Mouse (Mus musculus) midbrain, embryonic 12.5 days (tissue): ENCODE data around the gene Creb5. TPM values are rescaled to one million over a fixed set of nuclear protein-coding genes. Genes with fewer than 3 reads are reported as not detected.

ENCODE experiments used
- ATAC-seq: fragments of 200-750 bp; cut with Nextera tagmentation; 2 replicates; pipeline ENCODE4 v1.8.0; 2017; ENCODE audit warnings: low read depth, moderate TSS enrichment, moderate library complexity; ENCODE audit not compliant: low FRiP score
- H3K27ac ChIP-seq: fragments of 300-500 bp; sonication (generic); replicated peaks from 2 replicates; pipeline ENCODE4 v1.5.1; 2016; ENCODE audit warnings: mild to moderate bottlenecking
- H3K27me3 ChIP-seq: fragments of 300-500 bp; sonication (generic); 2 replicates; pipeline ENCODE4 v1.6.1; 2016; ENCODE audit warnings: mild to moderate bottlenecking
- H3K36me3 ChIP-seq: fragments of 300-500 bp; sonication (generic); 2 replicates; pipeline ENCODE4 v1.6.1; 2016
- H3K4me1 ChIP-seq: fragments of 300-500 bp; sonication (generic); 2 replicates; pipeline ENCODE4 v1.6.1; 2016
- H3K4me2 ChIP-seq: fragments of 300-500 bp; sonication (generic); replicated peaks from 2 replicates; pipeline ENCODE4 v1.6.1; 2016; ENCODE audit warnings: mild to moderate bottlenecking, moderate library complexity
- H3K4me3 ChIP-seq: fragments of 300-500 bp; sonication (generic); 2 replicates; pipeline ENCODE4 v1.5.1; 2016; ENCODE audit warnings: mild to moderate bottlenecking
- H3K9ac ChIP-seq: fragments of 300-500 bp; sonication (generic); replicated peaks from 2 replicates; pipeline ENCODE4 v1.6.1; 2016; ENCODE audit warnings: mild to moderate bottlenecking, moderate library complexity
- H3K9me3 ChIP-seq: fragments of 300-500 bp; sonication (generic); 2 replicates; pipeline ENCODE4 v1.6.1; 2016; ENCODE audit warnings: mild to moderate bottlenecking
- WGBS: fragments of 180-500 bp; shearing (Covaris S2); methylation state at CpG from one replicate; pipeline ENCODE4 v1.1.7; 2016; 5-methylcytosine and 5-hydroxymethylcytosine counted together
- polyA plus RNA-seq: library from polyadenylated mRNA; unstranded; fragments of >200 nt; fragmentation: Nextera tagmentation; extraction: Ambion mirVana; gene quantifications from 2 replicates; pipeline ENCODE4 v1.2.1, GENCODE M21; 2016

Gene Creb5
- polyA plus RNA-seq, 1 experiment from 2014 or later: 6.3 TPM

DNA sequence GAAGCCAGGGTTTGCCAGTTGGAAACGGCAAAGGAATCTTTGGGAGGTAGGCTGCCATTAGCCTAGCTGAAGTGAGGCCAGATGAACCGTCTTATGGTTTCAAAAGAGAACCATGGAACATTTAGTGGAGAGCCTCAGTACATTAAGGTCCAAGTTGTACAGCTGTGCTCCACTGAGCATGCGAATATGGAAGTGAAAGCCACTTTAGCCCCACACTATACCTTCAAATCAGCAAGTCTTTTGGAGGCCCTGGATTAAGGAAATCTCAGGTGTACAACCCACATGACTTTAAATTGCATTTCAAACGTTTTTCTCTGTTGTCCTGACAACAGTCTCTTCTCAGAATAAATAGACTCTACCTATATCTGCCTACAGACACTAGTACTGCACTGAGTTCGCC lies 379.4 kb downstream of the Creb5 start:
- Histone ChIP-seq H3K4me2 (no peak overlapping the region), H3K27ac (no peak overlapping the region), H3K36me3 (no peaks in the 10 kb centered on the region), H3K9me3 (no peaks in the 10 kb centered on the region), H3K9ac (no peak overlapping the region), H3K4me3 (no peak overlapping the region), H3K27me3 (no peaks in the 10 kb centered on the region), H3K4me1 (peaks cover 19% of the 10 kb centered on the region)
- WGBS: 78% methylated on average over 5 of the region's 5 CpGs
- ATAC-seq: no peak

DNA sequence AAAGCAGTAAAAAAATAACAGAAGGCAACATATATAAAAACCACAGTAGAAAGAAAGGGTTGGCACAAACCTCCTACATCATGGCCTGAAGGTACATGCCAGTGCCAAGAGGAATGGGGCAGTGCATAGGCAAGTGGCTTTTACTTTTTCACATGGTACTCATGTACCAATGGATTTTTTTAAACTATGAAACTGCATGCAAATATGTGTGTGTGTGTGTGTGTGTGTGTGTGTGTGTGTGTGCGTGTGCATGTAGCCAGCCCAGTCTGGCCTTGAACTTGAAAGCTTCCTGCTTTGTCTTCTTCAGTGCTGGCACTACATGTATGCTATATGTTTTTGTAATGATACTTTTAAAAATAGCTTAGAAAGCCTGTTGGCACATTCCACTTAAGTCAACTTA lies 391.2 kb downstream of the Creb5 start:
- no peaks in the 10 kb centered on the region for H3K36me3 ChIP-seq
- H3K4me1 ChIP-seq: peaks cover 11% of the 10 kb centered on the region; the same call in 1 of the 2 replicates
- H3K9ac ChIP-seq: no peak overlapping the region
- H3K9me3 ChIP-seq: no peaks in the 10 kb centered on the region
- H3K27ac ChIP-seq: no peak overlapping the region
- no peak overlapping the region for H3K4me2 ChIP-seq
- no peak overlapping the region for H3K4me3 ChIP-seq
- WGBS: 79% methylated on average over 1 of the region's 1 CpGs
- no peak for ATAC-seq
- H3K27me3 ChIP-seq: no peaks in the 10 kb centered on the region

DNA sequence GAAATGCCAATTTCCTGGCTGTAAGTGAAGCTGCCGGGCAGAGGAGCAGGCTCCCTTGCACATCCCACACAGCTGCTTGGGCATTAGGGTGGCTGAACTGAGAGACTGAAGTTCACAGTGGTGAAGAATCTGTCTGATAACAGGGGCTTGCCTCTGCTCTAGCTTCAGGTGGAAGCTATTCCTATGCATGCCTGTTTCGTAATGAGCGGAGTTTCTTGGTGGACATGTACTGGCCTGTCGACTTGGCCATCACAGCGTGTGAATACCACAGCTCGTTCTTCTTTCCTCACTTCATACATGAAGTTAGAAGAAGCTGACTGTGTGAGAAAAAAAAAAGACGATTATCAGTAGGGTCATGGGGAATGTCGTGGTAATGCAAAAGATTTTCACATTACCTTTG lies 393.0 kb downstream of the Creb5 start:
- peaks cover 11% of the 10 kb centered on the region; the same call in 1 of the 2 replicates for H3K4me1 ChIP-seq
- H3K9ac ChIP-seq: no peak overlapping the region
- no peaks in the 10 kb centered on the region for H3K36me3 ChIP-seq
- no peaks in the 10 kb centered on the region for H3K9me3 ChIP-seq
- H3K27ac ChIP-seq: no peak overlapping the region
- WGBS: 93% methylated on average over 8 of the region's 8 CpGs
- ATAC-seq: no peak
- no peak overlapping the region for H3K4me2 ChIP-seq
- no peaks in the 10 kb centered on the region for H3K27me3 ChIP-seq
- H3K4me3 ChIP-seq: no peak overlapping the region

DNA sequence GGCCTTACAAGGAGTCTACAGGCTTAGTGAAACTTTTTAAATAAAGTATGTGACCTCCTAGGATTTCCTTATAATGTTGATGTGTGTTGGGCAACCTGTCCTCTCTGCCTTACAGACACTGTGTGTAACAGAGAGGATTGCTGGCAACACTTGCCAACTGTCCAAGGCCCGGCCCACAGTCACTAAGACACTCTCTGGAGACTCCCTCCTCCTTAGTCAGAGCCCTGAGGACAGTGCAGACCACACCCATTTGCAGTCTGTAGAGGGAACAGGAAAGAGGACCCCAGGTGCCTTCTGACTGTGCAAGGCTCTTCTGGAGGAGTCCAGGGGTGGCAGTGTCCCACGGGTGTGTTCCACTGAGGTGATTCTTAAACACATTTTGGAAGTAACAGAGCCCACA lies 397.3 kb downstream of the Creb5 start:
- Histone ChIP-seq H3K27me3 (no peaks in the 10 kb centered on the region), H3K4me3 (no peak overlapping the region), H3K27ac (no peak overlapping the region), H3K4me1 (no peaks in the 10 kb centered on the region), H3K9me3 (no peaks in the 10 kb centered on the region), H3K9ac (no peak overlapping the region), H3K4me2 (no peak overlapping the region), H3K36me3 (no peaks in the 10 kb centered on the region)
- ATAC-seq: no peak
- 71% methylated on average over 2 of the region's 2 CpGs for WGBS

DNA sequence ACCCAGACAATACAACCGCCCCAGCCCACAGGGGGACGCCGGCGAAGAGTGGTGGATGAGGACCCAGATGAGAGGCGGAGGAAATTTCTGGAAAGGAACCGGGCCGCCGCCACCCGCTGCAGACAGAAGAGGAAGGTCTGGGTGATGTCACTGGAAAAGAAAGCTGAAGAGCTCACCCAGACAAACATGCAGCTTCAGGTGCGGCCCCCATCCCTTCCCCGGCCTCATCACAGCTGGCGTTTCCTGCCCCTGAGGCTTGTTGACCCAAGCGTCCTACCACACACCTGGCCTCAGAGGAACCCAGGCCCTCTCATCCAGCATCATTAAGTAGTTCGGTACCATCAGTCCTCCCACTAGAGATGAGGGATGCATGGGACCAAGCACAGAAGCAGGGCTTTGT lies 398.3 kb downstream of the Creb5 start:
- WGBS: 87% methylated on average over 14 of the region's 14 CpGs
- ATAC-seq: no peak
- no peak overlapping the region for H3K4me3 ChIP-seq
- H3K27me3 ChIP-seq: no peaks in the 10 kb centered on the region
- no peak overlapping the region for H3K27ac ChIP-seq
- no peaks in the 10 kb centered on the region for H3K36me3 ChIP-seq
- no peaks in the 10 kb centered on the region for H3K4me1 ChIP-seq
- H3K4me2 ChIP-seq: no peak overlapping the region
- no peak overlapping the region for H3K9ac ChIP-seq
- no peaks in the 10 kb centered on the region for H3K9me3 ChIP-seq

DNA sequence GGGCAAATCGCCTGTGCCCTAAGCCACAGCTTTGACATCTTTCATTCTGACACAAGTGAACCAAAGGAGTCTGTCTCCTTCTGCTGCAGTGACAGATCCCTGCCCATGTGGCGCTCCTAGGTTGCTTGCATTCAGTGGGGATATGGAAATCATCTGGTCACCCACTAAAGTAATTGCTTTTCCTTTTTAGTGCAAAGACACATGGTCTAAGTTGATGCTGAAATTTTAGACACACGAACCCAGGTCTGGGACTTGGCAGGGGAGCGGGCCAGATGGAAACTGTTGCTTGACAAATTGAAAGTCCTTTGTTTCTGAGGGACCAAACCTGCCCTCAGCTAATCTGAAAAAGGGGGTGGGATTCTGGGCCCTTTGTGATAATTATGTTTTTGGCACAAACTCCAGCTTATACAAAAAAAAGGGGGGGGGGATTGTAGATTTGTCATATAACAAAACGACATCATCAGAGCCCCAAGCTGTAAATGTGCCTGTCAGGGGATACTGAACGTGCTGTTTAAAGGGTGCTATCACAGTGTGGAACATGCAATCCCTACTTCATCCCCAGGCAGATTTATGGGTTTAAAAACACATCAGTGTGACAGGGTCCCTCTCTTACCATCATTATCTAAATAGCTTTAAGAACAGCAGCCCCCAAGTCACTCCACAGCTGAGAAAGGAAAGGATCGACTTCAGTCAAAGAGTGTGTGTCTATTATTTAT lies 401.9 kb downstream of the Creb5 start:
- ATAC-seq: no peak
- Histone ChIP-seq H3K4me3 (no peak overlapping the region), H3K9ac (no peak overlapping the region), H3K4me1 (no peaks in the 10 kb centered on the region), H3K9me3 (no peaks in the 10 kb centered on the region), H3K27me3 (no peaks in the 10 kb centered on the region), H3K4me2 (no peak overlapping the region), H3K36me3 (no peaks in the 10 kb centered on the region), H3K27ac (no peak overlapping the region)
- WGBS: 79% methylated on average over 7 of the region's 7 CpGs

DNA sequence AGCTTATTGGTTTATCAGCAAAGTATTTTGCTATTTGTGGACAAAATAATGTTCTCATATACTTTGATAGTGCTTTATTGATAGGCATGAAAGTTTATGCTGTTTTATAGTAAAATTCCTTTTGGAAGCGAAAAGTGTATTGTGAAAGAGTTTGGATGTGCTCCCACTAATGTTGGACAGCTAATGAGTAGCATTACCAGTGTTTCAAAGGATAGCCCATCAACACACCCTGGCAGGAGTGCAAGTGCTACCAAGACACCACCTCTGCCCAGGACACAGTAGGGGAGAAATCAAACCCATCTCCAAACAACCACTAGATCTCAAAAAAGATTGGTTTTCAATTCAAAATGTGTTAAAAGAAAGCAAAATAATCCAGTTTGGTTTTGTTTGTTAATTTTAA lies 403.9 kb downstream of the Creb5 start:
- no peak for ATAC-seq
- 98% methylated on average over 1 of the region's 1 CpGs for WGBS
- no peaks in the 10 kb centered on the region for H3K36me3 ChIP-seq

DNA sequence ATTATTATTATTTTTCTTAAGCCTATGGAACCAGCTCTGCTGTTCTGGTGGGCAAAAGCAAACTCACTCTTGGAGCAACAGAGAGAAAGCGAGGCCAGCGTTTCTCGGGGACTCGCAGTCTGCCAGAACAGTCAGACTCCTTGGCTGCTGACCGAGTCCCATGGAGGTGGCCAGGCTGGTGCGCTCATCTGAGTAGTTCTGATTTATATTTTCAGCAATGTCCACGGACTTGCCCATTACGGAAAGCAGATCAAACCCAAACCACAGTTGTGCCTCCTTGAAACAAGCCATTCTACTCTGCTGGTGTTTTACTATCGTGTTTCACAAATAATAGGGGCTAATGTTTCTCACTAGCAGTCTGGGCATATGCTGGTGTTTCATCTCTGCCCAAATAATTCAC lies 408.1 kb downstream of the Creb5 start:
- no peak overlapping the region for H3K4me3 ChIP-seq
- H3K27me3 ChIP-seq: no peaks in the 10 kb centered on the region
- H3K4me1 ChIP-seq: peaks cover 23% of the 10 kb centered on the region
- H3K9me3 ChIP-seq: no peaks in the 10 kb centered on the region
- no peak overlapping the region for H3K4me2 ChIP-seq
- H3K27ac ChIP-seq: no peak overlapping the region
- no peak for ATAC-seq
- no peak overlapping the region for H3K9ac ChIP-seq
- no peaks in the 10 kb centered on the region for H3K36me3 ChIP-seq
- 76% methylated on average over 9 of the region's 9 CpGs for WGBS

More for the DNA sequence above, 403.9 kb downstream of the Creb5 start:
- Histone ChIP-seq H3K4me3 (no peak overlapping the region), H3K27me3 (no peaks in the 10 kb centered on the region), H3K9ac (no peak overlapping the region), H3K9me3 (no peaks in the 10 kb centered on the region), H3K4me2 (no peak overlapping the region), H3K27ac (no peak overlapping the region), H3K4me1 (no peaks in the 10 kb centered on the region)

DNA sequence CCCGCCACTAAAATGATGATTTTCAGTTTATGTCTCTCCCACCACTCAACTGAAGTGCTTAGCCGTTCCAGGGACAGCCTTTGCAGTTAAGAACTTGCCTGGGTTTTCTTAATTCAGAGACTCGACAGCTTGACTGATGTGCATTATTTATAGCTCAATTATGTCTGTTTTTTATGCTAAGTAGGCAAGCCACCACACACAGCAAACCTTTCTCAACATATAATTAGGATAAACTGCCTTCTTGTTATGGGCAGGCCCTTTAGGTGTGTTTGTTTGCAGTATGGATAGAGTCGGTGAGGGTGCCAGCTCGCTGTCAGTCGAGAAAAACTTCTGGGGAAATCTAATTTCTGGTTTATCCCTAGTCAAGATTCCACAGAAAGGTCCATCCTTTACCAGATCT lies 409.4 kb downstream of the Creb5 start:
- peaks cover 23% of the 10 kb centered on the region for H3K4me1 ChIP-seq
- no peak for ATAC-seq
- no peak overlapping the region for H3K27ac ChIP-seq
- no peaks in the 10 kb centered on the region for H3K9me3 ChIP-seq
- no peaks in the 10 kb centered on the region for H3K27me3 ChIP-seq
- 49% methylated on average over 6 of the region's 6 CpGs for WGBS
- no peak overlapping the region for H3K4me3 ChIP-seq
- no peak overlapping the region for H3K4me2 ChIP-seq
- no peak overlapping the region for H3K9ac ChIP-seq
- H3K36me3 ChIP-seq: no peaks in the 10 kb centered on the region

DNA sequence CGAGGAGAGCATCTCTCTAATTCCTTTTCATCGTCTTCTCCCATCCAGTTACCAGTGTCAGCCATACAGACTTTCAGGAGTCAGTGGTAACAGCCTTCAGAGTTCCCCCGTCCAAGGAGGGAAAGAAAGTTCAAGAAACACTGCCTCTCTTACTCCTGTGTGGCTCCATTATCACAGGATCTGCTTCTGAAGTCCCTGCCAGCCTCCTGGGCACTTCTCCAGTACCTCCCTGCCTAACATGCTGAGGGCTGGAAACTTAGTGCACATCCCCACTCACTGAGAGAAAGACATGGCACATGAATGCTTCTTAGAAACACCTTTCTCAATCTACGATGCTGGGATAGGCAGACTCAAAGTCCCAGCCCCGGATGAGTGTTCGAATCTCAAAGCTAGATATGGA lies 409.9 kb downstream of the Creb5 start:
- H3K4me3 ChIP-seq: no peak overlapping the region
- H3K27ac ChIP-seq: no peak overlapping the region
- no peaks in the 10 kb centered on the region for H3K9me3 ChIP-seq
- H3K4me1 ChIP-seq: peaks cover 23% of the 10 kb centered on the region
- H3K4me2 ChIP-seq: no peak overlapping the region
- no peaks in the 10 kb centered on the region for H3K27me3 ChIP-seq
- WGBS: 69% methylated on average over 6 of the region's 6 CpGs
- H3K36me3 ChIP-seq: no peaks in the 10 kb centered on the region
- ATAC-seq: no peak
- no peak overlapping the region for H3K9ac ChIP-seq

DNA sequence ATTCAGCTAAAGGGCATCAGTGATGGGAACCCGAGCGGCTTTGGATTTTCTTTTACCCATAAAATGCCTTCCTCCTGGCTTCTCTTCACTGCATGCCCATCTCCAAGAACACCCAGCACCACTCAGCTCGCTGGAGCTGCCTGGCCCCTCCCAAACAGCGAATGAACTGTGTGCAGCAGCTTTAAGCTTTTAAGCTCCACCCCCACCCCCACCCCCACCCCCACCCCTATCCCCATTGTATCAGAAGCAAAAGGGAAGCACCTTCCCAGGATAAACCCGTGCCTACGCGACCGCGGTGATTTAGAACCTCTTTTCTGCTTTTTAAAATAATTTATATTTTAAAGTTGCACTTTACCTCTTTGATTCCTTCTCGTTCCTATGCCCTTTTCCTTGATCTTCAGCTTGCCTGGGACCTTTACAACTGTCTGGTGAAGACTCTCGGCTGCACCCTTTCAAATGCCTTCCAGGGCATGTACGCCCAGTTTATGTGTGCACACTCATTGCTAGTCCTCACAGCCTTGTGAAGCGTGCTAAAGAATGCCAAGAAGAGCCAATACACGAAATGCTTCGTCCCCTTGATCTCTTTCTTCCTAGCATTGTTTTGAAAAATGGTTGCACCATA lies 411.2 kb downstream of the Creb5 start:
- ATAC-seq: peak; percentile 93
- no peaks in the 10 kb centered on the region for H3K9me3 ChIP-seq
- H3K27ac ChIP-seq: no peak overlapping the region
- no peak overlapping the region; the same call in 1 of the 2 replicates for H3K9ac ChIP-seq
- H3K36me3 ChIP-seq: no peaks in the 10 kb centered on the region
- peak overlapping the region; percentile 47 for H3K4me2 ChIP-seq
- H3K27me3 ChIP-seq: no peaks in the 10 kb centered on the region
- peaks cover 23% of the 10 kb centered on the region for H3K4me1 ChIP-seq
- 4% methylated on average over 15 of the region's 15 CpGs for WGBS
- peak overlapping the region; percentile 29 for H3K4me3 ChIP-seq

DNA sequence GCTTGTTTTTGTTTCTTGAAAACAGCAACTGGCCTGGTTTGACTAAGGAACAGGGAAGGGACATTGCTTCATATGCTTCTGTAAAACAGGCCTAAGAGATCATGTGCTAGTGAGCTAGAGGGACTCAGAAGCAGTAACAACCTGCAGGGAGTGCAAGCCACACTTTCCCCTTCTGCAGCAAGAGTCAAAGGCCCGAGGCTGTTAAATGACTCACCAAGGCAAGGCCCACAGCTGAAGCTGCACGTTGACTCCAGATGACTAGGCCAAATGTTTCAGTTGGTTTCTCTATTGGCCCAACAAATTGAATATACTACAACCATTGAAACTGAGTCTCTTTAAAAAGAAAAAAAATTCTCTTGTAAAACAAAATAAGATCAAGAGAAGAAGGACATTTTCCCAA lies 417.4 kb downstream of the Creb5 start:
- ATAC-seq: no peak
- H3K9ac ChIP-seq: no peak overlapping the region
- no peaks in the 10 kb centered on the region for H3K36me3 ChIP-seq
- H3K9me3 ChIP-seq: no peaks in the 10 kb centered on the region
- peaks cover 6% of the 10 kb centered on the region; the same call in 1 of the 2 replicates for H3K4me1 ChIP-seq
- WGBS: 66% methylated on average over 2 of the region's 2 CpGs
- no peak overlapping the region for H3K4me3 ChIP-seq
- H3K27me3 ChIP-seq: no peaks in the 10 kb centered on the region
- H3K27ac ChIP-seq: no peak overlapping the region
- H3K4me2 ChIP-seq: no peak overlapping the region
